Mouse (Mus musculus): Measurements from ENCODE around the gene Pknox2. TPM values are rescaled to one million over a fixed set of nuclear protein-coding genes. Genes with fewer than 3 reads are reported as not detected.
A peak's percentile ranks its signal among the peaks of the same experiment; 100 is the strongest.

Pknox2 gene
- polyA plus RNA-seq, 1 experiment from 2014 or later: 13.2 TPM

- WGBS: 4% methylated on average over 15 of the region's 15 CpGs
- H3K27ac ChIP-seq (replicated peaks; ENCODE audit: low read depth, low read length): peak overlapping the region; percentile 65
- no peak overlapping the region; the same call in 1 of the 2 replicates for H3K9ac ChIP-seq (replicated peaks; ENCODE audit: low read length)
- peak overlapping the region; percentile 10; the same call in 1 of the 2 replicates for H3K4me2 ChIP-seq (ENCODE audit: low read depth, low read length)
- no peaks in the 10 kb centered on the region for H3K27me3 ChIP-seq (ENCODE audit: control insufficient read depth, insufficient read depth, low read length)
- no peak overlapping the region for H3K4me3 ChIP-seq (ENCODE audit: low read depth, low read length)
- no peaks in the 10 kb centered on the region; the same call in 1 of the 2 replicates for H3K4me1 ChIP-seq (ENCODE audit: control insufficient read depth, insufficient read depth, low read length)
- no peaks in the 10 kb centered on the region for H3K9me3 ChIP-seq (replicated peaks; ENCODE audit: control insufficient read depth, low read length)
- no peak; the same call in 1 of the 2 replicates for ATAC-seq (replicated peaks; ENCODE audit: insufficient number of reproducible peaks, low FRiP score, low TSS enrichment, low read depth)
- H3K36me3 ChIP-seq (replicated peaks; ENCODE audit: control insufficient read depth, insufficient read depth, low read depth, low read length): no peaks in the 10 kb centered on the region
- peak; percentile 55 for DNase-seq (ENCODE audit: low spot score)
These were observed 70.7 kb downstream of the Pknox2 start for GRCm38 (mm10) chr9:37076386-37077062.

DNA sequence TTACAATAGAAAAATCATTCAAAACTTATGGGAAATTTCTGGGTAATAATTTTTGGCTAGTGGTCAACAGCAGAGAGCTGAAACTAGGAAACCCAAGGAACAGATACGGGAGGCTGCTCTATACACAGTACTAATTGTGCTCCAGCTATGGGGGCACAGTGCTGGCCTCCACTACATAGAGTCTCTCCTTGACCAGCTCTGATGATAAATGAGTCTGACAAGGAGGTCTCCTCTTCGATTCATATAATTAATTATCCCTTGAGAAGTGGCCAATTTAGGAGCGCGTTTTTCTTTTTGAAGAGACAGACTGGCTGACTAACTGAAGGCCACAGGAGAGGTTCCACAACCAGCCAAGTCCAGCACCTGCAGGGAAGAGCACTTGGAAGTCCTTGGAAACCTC is 71.3 kb downstream of the Pknox2 start:
- no peaks in the 10 kb centered on the region for H3K36me3 ChIP-seq (replicated peaks; ENCODE audit: control insufficient read depth, insufficient read depth, low read depth, low read length)
- H3K4me2 ChIP-seq (ENCODE audit: low read depth, low read length): no peak overlapping the region
- H3K27ac ChIP-seq (replicated peaks; ENCODE audit: low read depth, low read length): no peak overlapping the region
- DNase-seq (ENCODE audit: low spot score) (no peak), ATAC-seq (replicated peaks; ENCODE audit: insufficient number of reproducible peaks, low FRiP score, low TSS enrichment, low read depth) (no peak)
- H3K4me3 ChIP-seq (ENCODE audit: low read depth, low read length): no peak overlapping the region
- WGBS: 46% methylated on average over 4 of the region's 4 CpGs
- H3K9ac ChIP-seq (replicated peaks; ENCODE audit: low read length): no peak overlapping the region
- H3K4me1 ChIP-seq (ENCODE audit: control insufficient read depth, insufficient read depth, low read length): no peaks in the 10 kb centered on the region; the same call in 1 of the 2 replicates
- no peaks in the 10 kb centered on the region for H3K27me3 ChIP-seq (ENCODE audit: control insufficient read depth, insufficient read depth, low read length)
- no peaks in the 10 kb centered on the region for H3K9me3 ChIP-seq (replicated peaks; ENCODE audit: control insufficient read depth, low read length)

DNA sequence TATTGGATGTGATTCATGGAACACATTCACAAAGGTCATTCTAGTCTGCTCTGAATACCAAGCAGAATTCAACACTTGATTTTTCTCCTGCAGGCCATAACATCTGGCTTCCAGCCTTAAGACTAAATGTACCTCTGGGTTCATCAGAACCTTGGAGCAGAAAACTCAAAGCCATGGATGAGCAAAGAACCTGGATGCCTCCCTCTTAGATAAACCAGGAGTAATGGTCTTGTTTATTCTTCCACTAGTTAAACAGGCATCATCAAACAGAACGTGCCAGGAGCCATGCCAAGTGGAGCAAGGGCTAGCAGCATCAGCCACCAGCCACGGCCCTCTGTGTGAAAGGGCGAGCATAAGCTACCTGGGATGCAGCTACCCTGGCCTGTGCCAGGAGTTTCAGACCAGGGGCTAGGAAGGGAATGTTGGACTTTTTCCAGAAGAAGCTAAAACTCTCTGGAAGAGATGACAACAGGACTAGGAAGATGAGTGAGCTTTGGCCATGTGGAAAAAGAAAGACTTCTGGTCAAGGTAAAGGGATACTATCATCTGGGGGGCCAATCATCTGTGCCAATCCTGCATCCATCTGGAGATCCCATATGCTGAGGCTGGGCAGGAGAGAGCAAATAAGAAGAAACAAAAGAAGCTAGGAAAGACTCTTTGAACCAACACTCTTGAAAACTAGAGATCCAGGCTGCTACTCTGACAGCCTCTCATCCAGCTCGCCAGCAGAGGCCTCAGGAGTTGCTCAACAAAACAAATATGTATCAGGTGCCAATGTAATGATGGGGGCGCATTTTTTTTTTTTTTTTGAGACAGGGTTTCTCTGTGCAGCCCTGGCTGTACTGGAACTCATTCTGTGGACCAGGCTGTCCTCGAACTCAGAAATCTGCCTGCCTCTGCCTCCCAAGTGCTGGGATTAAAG is 77.6 kb downstream of the Pknox2 start:
- 89% methylated on average over 6 of the region's 6 CpGs for WGBS
- no peak overlapping the region for H3K4me3 ChIP-seq (ENCODE audit: low read depth, low read length)

DNA sequence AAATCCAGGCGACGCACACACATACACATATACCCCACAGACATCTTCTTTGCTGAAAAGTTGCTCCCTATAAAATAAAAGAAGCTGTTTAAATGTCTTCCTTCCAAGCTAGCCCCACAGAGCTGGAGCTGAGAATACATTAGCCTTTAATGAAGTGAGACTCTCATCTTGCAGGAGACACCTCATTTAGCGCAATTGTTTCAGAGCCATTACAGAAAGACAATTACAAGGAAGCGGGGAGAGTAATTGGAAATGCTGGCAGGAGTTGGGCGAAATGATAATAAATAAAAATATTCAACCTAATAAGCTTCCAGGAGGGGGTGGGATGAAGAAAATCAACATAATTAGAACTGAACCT is 79.8 kb downstream of the Pknox2 start:
- Histone ChIP-seq H3K4me3 (ENCODE audit: low read depth, low read length) (no peak overlapping the region), H3K27me3 (ENCODE audit: control insufficient read depth, insufficient read depth, low read length) (no peaks in the 10 kb centered on the region), H3K9me3 (replicated peaks; ENCODE audit: control insufficient read depth, low read length) (no peaks in the 10 kb centered on the region), H3K9ac (replicated peaks; ENCODE audit: low read length) (no peak overlapping the region), H3K4me2 (ENCODE audit: low read depth, low read length) (no peak overlapping the region), H3K36me3 (replicated peaks; ENCODE audit: control insufficient read depth, insufficient read depth, low read depth, low read length) (no peaks in the 10 kb centered on the region), H3K27ac (replicated peaks; ENCODE audit: low read depth, low read length) (no peak overlapping the region), H3K4me1 (ENCODE audit: control insufficient read depth, insufficient read depth, low read length) (no peaks in the 10 kb centered on the region)
- DNase-seq (ENCODE audit: low spot score) (no peak), ATAC-seq (replicated peaks; ENCODE audit: insufficient number of reproducible peaks, low FRiP score, low TSS enrichment, low read depth) (no peak)
- WGBS: 81% methylated on average over 5 of the region's 5 CpGs

More for the DNA sequence above, 77.6 kb downstream of the Pknox2 start:
- Histone ChIP-seq H3K36me3 (replicated peaks; ENCODE audit: control insufficient read depth, insufficient read depth, low read depth, low read length) (no peaks in the 10 kb centered on the region), H3K27ac (replicated peaks; ENCODE audit: low read depth, low read length) (no peak overlapping the region), H3K4me1 (ENCODE audit: control insufficient read depth, insufficient read depth, low read length) (no peaks in the 10 kb centered on the region), H3K27me3 (ENCODE audit: control insufficient read depth, insufficient read depth, low read length) (no peaks in the 10 kb centered on the region), H3K4me2 (ENCODE audit: low read depth, low read length) (no peak overlapping the region), H3K9me3 (replicated peaks; ENCODE audit: control insufficient read depth, low read length) (no peaks in the 10 kb centered on the region), H3K9ac (replicated peaks; ENCODE audit: low read length) (no peak overlapping the region)
- ATAC-seq (replicated peaks; ENCODE audit: insufficient number of reproducible peaks, low FRiP score, low TSS enrichment, low read depth): no peak
- DNase-seq (ENCODE audit: low spot score): no peak

- H3K4me2 ChIP-seq (ENCODE audit: low read depth, low read length): no peak overlapping the region
- ATAC-seq (replicated peaks; ENCODE audit: insufficient number of reproducible peaks, low FRiP score, low TSS enrichment, low read depth) (no peak), DNase-seq (ENCODE audit: low spot score) (no peak)
- no peak overlapping the region for H3K27ac ChIP-seq (replicated peaks; ENCODE audit: low read depth, low read length)
- no peaks in the 10 kb centered on the region for H3K27me3 ChIP-seq (ENCODE audit: control insufficient read depth, insufficient read depth, low read length)
- no peaks in the 10 kb centered on the region for H3K4me1 ChIP-seq (ENCODE audit: control insufficient read depth, insufficient read depth, low read length)
- H3K9ac ChIP-seq (replicated peaks; ENCODE audit: low read length): no peak overlapping the region
- H3K4me3 ChIP-seq (ENCODE audit: low read depth, low read length): no peak overlapping the region
- no peaks in the 10 kb centered on the region for H3K9me3 ChIP-seq (replicated peaks; ENCODE audit: control insufficient read depth, low read length)
- no peaks in the 10 kb centered on the region for H3K36me3 ChIP-seq (replicated peaks; ENCODE audit: control insufficient read depth, insufficient read depth, low read depth, low read length)
- WGBS: 77% methylated on average over 8 of the region's 8 CpGs
These were observed 80.3 kb downstream of the Pknox2 start for GRCm38 (mm10) chr9:37066732-37067472.

DNA sequence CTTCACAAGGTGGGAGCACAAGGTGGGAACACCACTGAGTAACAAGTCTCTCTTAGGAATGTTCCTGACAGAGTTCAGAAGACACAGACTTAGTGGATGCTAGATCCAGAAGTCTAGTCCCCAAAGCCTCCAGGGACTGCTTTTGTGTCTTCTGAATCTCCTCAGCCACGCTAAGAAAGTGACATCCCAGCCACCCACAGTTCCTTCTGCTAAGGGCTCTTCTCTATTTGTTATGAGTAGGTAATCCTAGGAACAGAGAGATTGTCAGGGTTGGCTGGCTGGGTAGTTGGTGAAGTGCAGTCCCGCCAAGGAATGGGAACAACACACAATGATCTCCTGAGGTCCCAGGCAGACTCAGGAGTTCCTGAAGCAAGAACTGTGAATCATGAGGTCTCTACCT is 85.6 kb downstream of the Pknox2 start:
- DNase-seq (ENCODE audit: low spot score): no peak
- Histone ChIP-seq H3K9ac (replicated peaks; ENCODE audit: low read length) (no peak overlapping the region), H3K4me3 (ENCODE audit: low read depth, low read length) (no peak overlapping the region), H3K4me1 (ENCODE audit: control insufficient read depth, insufficient read depth, low read length) (no peaks in the 10 kb centered on the region), H3K27me3 (ENCODE audit: control insufficient read depth, insufficient read depth, low read length) (no peaks in the 10 kb centered on the region), H3K36me3 (replicated peaks; ENCODE audit: control insufficient read depth, insufficient read depth, low read depth, low read length) (no peaks in the 10 kb centered on the region), H3K4me2 (ENCODE audit: low read depth, low read length) (no peak overlapping the region), H3K27ac (replicated peaks; ENCODE audit: low read depth, low read length) (no peak overlapping the region), H3K9me3 (replicated peaks; ENCODE audit: control insufficient read depth, low read length) (no peaks in the 10 kb centered on the region)
- no peak for ATAC-seq (replicated peaks; ENCODE audit: insufficient number of reproducible peaks, low FRiP score, low TSS enrichment, low read depth)
- 58% methylated on average over 2 of the region's 2 CpGs for WGBS

DNA sequence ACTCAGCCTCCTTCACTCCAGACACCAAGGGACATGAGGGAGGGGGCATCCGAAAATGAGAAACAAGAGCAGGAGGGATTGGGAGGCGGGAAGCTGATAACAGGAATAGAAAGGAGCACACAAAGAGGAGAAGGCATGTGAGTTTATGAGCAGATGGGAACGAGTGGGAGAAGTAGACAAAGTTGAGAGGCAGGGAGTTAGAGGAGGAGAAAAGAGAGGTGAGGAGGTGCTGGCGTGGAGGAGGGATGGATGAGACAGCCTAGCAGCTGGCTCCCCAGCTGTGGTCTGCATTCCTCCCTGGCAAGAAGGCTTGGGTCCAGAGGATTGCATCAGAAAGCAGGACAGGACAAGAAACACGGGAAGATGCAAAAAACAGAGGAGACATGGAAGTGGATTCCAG is 92.5 kb downstream of the Pknox2 start:
- Histone ChIP-seq H3K4me1 (ENCODE audit: control insufficient read depth, insufficient read depth, low read length) (peaks cover 14% of the 10 kb centered on the region), H3K9me3 (replicated peaks; ENCODE audit: control insufficient read depth, low read length) (no peaks in the 10 kb centered on the region), H3K27ac (replicated peaks; ENCODE audit: low read depth, low read length) (peak overlapping the region; percentile 80), H3K27me3 (ENCODE audit: control insufficient read depth, insufficient read depth, low read length) (no peaks in the 10 kb centered on the region), H3K4me2 (ENCODE audit: low read depth, low read length) (peak overlapping the region; percentile 43), H3K4me3 (ENCODE audit: low read depth, low read length) (no peak overlapping the region), H3K36me3 (replicated peaks; ENCODE audit: control insufficient read depth, insufficient read depth, low read depth, low read length) (no peaks in the 10 kb centered on the region), H3K9ac (replicated peaks; ENCODE audit: low read length) (peak overlapping the region; percentile 35; the same call in 1 of the 2 replicates)
- 22% methylated on average over 5 of the region's 5 CpGs for WGBS
- DNase-seq (ENCODE audit: low spot score) (no peak), ATAC-seq (replicated peaks; ENCODE audit: insufficient number of reproducible peaks, low FRiP score, low TSS enrichment, low read depth) (no peak)
